Mouse (Mus musculus) frontal cortex, postnatal 10 days (tissue): ENCODE data around the gene Erbin.

Source experiments
- DNase-seq, 2 experiments: peaks; one replicate each; pipeline ENCODE4 v3.0.0; 2022; ENCODE audit warnings: low spot score in 2 of 2, mixed read lengths in 1 of 2

Erbin gene

DNA sequence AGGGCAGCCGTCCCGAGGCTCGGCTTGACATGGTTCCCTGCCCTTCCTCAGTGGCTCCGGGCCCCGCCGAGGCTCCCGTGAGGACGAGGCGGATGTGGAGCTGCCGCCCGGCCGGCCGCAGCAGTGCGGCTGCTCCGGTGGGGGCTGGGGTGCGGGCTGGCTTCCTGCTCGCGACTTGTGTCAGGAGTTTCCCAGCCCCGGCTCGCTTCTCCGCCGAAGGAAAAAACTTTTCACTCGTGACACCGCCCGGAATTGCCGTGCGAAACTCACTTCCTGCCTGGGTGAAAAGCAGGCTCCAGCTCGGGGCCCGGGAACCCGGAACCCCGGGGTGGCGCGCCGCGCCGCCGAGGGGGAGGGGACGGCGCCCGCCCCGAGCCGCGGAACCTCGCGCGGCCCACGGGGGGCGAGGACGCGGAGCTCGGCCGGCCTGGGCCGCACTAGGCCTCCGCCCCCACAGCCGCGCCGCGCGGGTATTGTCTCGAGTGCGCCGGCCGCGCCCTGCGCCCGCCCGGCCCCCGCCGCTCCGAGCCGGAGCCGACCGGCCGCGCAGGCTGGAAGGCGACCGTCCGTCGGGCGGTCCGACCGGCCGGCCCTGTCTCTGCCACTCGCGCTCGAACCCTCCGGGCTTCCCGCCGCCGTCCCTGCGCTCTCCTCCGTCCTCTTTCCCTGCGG lies at the start of gene Erbin:
TSS of gene Erbin (minus strand) at position 254 of the 672 bp plus-strand sequence.
- DNase-seq, result peak; percentile 67 to 69

DNA sequence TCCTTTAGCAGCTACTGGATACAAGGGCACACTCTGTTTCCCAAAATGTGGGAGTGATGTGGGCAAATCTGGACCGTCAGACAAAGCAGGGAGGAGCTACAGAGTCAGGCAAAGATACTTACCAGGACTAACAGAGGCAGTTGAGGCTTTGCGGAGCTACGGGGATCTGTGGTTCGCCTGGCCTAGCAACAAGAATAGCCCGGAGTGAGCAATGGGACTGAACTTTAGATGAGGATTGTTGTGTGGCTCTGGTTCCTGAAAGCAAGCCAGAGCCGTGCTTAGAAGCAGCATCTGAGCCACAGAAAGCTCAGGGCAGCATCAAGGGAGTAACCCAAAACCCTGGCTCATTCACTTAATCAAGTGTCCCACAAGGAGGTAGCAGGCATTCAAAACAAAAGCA lies 49.6 kb upstream of the Erbin start:
- no peak for DNase-seq

DNA sequence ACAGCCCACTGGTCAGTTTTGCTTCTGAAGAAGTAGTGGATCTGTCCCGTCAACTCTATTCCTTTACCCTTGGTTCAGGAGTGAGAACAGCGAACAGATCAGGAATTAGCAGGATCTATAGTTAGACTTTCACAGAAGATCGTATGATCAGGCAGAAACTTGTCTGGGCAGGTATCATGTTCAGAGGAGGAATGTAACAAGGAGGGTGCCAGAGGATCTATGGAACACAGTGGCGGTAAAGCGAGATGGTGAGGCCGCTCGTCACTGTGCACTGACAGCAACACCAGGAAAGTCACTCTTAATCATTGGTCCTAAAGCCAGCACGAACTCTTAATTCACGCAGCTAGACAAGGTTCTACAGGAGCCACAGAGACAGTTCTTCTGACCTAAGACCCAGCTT lies 47.7 kb upstream of the Erbin start:
- DNase-seq, result no peak

- no peak for DNase-seq
These were observed 46.4 kb upstream of the Erbin start for GRCm38 (mm10) chr13:103966696-103967215.

DNA sequence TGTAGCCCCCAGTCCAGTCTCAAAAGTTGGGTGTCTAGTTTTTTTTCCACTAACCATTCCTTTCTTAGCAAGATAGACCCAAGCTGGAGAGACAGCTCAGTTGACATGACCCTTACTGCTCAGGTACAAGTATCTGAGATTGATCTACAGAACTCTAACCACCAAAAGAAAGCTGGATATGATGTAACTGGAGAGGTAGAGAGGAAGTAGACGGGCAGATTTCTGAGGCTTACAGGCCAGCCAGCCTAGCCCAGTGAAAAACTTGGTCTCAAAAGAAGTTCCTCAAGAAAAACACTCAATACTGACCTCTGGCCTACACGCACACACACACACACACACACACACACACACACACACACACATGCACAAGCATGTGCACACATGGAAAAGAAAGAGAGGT lies 44.9 kb upstream of the Erbin start:
- DNase-seq, result no peak

GRCm38 (mm10) chr13:103963094-103963493 lies 42.8 kb upstream of the Erbin start:
- DNase-seq, result no peak

- DNase-seq, result no peak
These were observed 39.5 kb upstream of the Erbin start for GRCm38 (mm10) chr13:103959841-103960240.

DNA sequence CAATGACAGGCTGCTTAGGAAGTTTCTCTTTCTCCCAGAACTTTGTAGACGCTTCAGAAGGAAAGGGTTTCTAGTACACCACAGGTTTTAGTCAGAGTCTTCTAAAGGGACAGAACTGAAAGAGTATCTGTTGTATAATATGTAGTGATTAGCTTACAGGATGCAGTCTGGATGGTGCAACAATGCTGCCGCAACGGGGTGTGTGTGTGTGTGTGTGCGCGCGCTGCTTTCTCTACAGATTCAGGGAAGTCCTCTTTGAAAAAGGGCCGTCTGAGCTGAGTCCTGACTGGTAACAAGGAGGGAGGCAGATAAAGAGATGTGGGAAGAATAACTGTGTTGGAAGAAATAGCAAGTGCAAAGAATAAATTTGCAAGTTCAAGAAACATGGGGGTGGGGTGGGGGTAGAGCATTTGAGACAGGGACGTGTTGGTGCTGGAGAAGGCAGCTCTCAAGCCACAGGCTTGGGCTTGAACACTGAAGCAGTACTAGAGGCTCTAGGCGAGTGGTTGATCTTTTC lies 38.4 kb upstream of the Erbin start:
- no peak for DNase-seq

GRCm38 (mm10) chr13:103957175-103957940 lies 37.0 kb upstream of the Erbin start:
- no peak for DNase-seq

GRCm38 (mm10) chr13:103955652-103956051 lies 35.3 kb upstream of the Erbin start:
- no peak for DNase-seq

DNA sequence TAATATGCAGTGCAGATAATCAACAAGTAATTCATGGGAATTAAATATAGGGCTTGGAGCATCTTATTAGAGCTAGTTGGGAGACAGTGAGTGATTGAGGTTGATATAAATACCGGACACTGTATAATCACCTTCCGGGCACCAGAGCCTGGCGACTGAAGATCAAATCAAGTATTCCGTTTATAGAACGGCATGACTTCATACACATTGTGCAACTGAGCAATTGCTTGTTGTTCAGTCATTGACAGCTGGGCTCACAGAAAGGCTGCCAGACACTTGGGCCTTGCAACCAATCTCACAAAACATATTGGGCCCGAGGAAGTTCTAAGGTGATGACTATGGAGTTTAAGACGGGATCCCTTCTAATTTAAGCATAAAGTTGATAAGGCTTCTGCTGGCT lies 31.1 kb upstream of the Erbin start:
- no peak for DNase-seq

DNA sequence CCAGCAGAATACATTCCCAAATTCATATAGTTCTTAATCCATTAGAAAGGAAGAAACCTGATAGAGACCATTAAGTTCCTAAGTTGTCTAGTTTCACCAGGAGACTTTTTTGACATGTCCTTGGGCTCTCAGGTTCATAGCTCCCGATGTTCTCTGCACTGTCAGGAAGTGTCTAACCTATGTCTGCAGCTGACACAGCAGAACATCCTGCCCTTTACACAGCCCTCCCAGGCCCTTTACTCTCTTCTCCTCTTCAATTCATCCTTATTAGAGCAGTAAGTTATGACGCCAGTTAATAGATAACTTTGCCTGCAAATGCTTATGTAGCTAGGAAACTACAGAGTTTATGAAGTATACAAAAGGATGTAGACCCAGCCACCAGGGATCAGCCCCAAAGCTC lies 20.5 kb upstream of the Erbin start:
- no peak for DNase-seq

DNA sequence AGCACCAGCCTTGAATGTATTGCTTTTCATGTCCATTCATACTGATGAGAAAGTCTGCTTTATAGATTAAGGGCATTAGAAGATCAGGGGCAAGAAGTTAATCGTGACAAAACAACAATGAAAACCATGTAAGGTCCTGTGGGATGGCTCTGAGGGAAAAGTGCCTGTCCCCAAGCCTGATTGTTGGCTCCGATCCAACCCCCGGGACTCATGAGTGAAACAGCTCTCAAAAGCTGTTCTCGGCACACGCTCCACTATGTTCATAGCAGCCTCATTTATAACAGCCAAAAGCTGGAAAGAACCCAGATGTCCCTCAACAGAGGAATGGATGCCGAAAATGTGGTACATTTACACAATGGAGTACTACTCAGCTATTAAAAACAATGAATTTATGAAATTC lies 4.3 kb upstream of the Erbin start:
- no peak for DNase-seq

- no peak for DNase-seq
These were observed 3.2 kb upstream of the Erbin start for GRCm38 (mm10) chr13:103923402-103924065.

DNA sequence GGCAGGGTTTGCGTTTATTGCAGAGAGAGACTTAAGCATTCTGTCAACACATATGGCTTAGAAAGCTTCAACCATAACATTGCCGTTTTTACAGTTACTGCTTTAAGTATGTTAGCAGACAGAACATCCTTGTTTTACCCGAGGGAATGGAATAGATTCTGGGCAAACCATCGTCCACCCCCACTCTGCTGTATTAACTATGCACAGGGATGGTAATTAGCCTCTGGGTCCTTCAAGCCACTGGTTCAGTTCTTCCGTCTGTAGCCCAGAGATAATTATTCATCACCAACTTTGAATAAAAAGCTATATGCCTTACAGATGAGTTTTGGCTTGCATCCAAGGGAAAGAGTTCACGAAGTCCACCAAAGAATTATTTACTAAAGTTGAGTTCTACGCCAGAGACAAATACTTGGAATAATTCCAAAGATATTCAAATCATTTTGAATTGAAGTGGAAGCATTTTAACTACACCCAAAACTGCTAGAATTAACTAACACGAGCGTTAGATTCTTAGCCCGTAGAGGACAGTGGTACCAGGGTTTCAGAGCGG lies 1.6 kb upstream of the Erbin start:
- DNase-seq, result no peak

DNA sequence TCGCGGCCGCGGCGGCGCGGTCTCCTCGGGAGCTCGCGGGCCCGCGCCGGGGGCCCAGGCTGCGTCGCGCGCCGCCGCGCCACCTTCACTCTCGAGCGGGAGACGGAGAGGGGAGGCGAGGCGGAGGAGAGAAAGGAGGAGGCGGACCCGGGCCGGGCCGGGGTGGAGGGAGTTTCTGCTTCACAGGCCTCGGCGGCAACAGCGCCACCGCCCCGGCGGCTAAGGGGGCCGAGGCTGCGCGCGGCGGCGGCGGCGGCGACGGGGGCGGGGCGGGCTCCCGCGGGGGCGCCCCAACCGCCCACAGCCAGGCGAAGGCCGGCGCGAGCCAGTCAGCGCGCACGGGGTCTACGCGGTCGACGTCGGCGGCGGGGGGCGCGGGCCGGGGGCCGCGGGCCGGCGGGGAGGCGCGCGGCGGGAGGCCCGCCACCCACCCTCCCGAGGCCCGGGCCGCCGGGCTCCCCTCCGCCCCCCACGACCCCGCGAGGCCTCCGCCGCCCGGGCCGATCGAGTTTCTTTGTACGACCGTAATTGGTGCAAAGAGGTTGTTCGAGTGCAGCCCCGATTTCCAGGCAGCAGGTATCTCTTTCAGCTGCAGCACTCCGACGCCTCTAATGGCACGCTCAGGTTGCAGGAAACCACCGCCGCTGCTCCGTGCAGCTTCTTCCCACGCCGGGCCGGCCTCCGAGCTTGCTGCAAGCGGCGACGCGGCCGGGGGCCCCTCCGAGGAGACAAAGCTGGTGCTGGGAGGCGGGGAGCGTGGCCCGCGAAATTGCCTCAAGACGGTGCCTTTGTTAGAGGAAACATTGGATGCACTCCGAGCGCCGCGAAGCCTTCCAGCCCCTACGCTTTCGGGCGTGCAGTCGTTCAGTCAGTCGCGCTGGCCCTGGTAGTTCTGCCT lies 868 bp upstream of the Erbin start:
- DNase-seq, result peak; percentile 77 to 84

GRCm38 (mm10) chr13:103919956-103920260 lies 406 bp downstream of the Erbin start:
- no peak for DNase-seq

- peak in 1 of 2 experiments; percentile 11 for DNase-seq
These were observed 919 bp downstream of the Erbin start for GRCm38 (mm10) chr13:103919234-103919955.

- no peak for DNase-seq
These were observed 1.9 kb downstream of the Erbin start for GRCm38 (mm10) chr13:103918432-103918831.

DNA sequence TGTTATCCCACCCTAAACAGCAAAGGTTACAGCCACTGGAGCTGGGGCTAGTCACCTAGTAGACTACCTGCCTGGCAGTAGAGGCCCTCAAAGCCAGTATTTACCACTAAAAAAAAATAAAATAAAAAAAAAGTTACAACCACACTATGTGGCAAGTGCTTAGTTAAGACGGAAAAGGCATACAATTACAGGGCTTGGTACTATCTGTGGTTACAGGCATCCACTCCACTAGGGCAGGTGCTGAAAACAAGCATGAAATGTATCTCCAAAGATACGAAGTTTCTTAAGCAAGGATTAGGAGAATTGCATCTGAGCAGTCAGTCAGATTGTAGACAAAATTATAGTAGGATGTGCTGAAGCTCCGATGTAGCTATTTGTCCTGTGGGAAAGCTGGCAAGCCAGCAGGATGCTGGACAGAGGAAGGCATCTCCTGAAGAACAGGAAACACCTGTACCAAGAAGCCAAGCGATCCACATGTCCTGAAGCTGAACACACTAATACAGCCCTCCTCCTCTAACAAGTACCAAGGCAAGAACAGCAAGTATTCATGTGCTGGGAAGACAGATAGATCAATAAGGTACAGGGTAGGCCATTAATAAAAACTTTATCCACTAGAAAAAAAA lies 6.1 kb downstream of the Erbin start:
- DNase-seq, result no peak
